Mouse (Mus musculus) spleen, adult 2 months (tissue): Measurements from ENCODE around the gene C1qtnf5.

Experiments used
- CTCF ChIP-seq: fragments of 200-500 bp; IDR thresholded peaks from 2 replicates; pipeline ENCODE4 v1.5.1; 2011; ENCODE audit warnings: mild to moderate bottlenecking, inconsistent platforms; ENCODE audit not compliant: insufficient read depth, insufficient read length, insufficient replicate concordance; ENCODE audit errors: extremely low read depth
- POLR2A ChIP-seq: fragments of 200-500 bp; IDR thresholded peaks from 2 replicates; pipeline ENCODE4 v1.6.1; 2011; ENCODE audit warnings: low read depth, low read length, inconsistent platforms

- TF ChIP-seq POLR2A: no peak
- TF ChIP-seq CTCF: no peak
Observed at GRCm38 (mm10) chr9:44144718-44145060, 37.6 kb downstream of the C1qtnf5 start.
